Mouse (Mus musculus) heart, embryonic 14.5 days (tissue): ENCODE data around the gene Spata17. TPM values are rescaled to one million over a fixed set of nuclear protein-coding genes. Genes with fewer than 3 reads are reported as not detected.

Source experiments
- ATAC-seq: fragments of 200-750 bp; cut with Nextera tagmentation; 2 replicates; pipeline ENCODE4 v1.8.0; 2017; ENCODE audit warnings: low read depth, moderate TSS enrichment; ENCODE audit not compliant: insufficient number of reproducible peaks, insufficient read depth, low FRiP score
- H3K27ac ChIP-seq, 2 experiments: fragments of 200-500 bp in 1 of 2; fragments of 300-500 bp in 1 of 2; sonication (generic) in 1 of 2; replicated peaks in 1 of 2; 2 replicates each; pipeline ENCODE4 v1.5.1; 2012 to 2014; ENCODE audit warnings: low read depth in 2 of 2, low read length in 2 of 2, control low read depth in 1 of 2, mild to moderate bottlenecking in 1 of 2, mixed read lengths in 1 of 2; ENCODE audit not compliant: control insufficient read depth in 1 of 2, insufficient read depth in 1 of 2
- H3K27me3 ChIP-seq: fragments of 300-500 bp; sonication (generic); 2 replicates; pipeline ENCODE4 v1.6.1; 2014; ENCODE audit warnings: mild to moderate bottlenecking, low read length, control low read depth; ENCODE audit not compliant: control insufficient read depth, insufficient read depth
- H3K36me3 ChIP-seq: fragments of 300-500 bp; sonication (generic); 2 replicates; pipeline ENCODE4 v1.6.1; 2014; ENCODE audit warnings: mild to moderate bottlenecking, control low read depth, low read length, mixed read lengths; ENCODE audit not compliant: control insufficient read depth, insufficient read depth
- H3K4me1 ChIP-seq, 2 experiments: fragments of 200-500 bp in 1 of 2; fragments of 300-500 bp in 1 of 2; sonication (generic) in 1 of 2; 2 replicates each; pipeline ENCODE4 v1.6.1; 2012 to 2014; ENCODE audit warnings: low read length in 2 of 2, control low read depth in 1 of 2, mixed read lengths in 1 of 2; ENCODE audit not compliant: control insufficient read depth in 2 of 2, insufficient read depth in 2 of 2
- H3K4me2 ChIP-seq: fragments of 300-500 bp; sonication (generic); 2 replicates; pipeline ENCODE4 v1.6.1; 2014; ENCODE audit warnings: mild to moderate bottlenecking, low read length
- H3K4me3 ChIP-seq, 2 experiments: fragments of 200-500 bp in 1 of 2; fragments of 300-500 bp in 1 of 2; sonication (generic) in 1 of 2; 2 replicates each; pipeline ENCODE4 v1.5.1; 2012 to 2014; ENCODE audit warnings: low read length in 2 of 2, mild to moderate bottlenecking in 2 of 2, control low read depth in 1 of 2, low read depth in 1 of 2, moderate library complexity in 1 of 2; ENCODE audit not compliant: control insufficient read depth in 1 of 2, insufficient read depth in 1 of 2
- H3K9ac ChIP-seq: fragments of 300-500 bp; sonication (generic); 2 replicates; pipeline ENCODE4 v1.6.1; 2014; ENCODE audit warnings: mild to moderate bottlenecking, low read length
- H3K9me3 ChIP-seq: fragments of 300-500 bp; sonication (generic); 2 replicates; pipeline ENCODE4 v1.6.1; 2016; ENCODE audit warnings: low read length, control low read depth; ENCODE audit not compliant: control insufficient read depth
- WGBS: fragments of 180-500 bp; shearing (Covaris S2); extraction: QIAGEN DNeasy Blood & Tissue Kit; methylation state at CpG from one replicate; pipeline ENCODE4 v1.1.7; 2014; 5-methylcytosine and 5-hydroxymethylcytosine counted together
- polyA plus RNA-seq: library from polyadenylated mRNA; unstranded; fragments of >200 nt; fragmentation: Nextera tagmentation; extraction: Ambion mirVana; gene quantifications from 2 replicates; pipeline ENCODE4 v1.2.1, GENCODE M21; 2014

Spata17 gene
- polyA plus RNA-seq, 1 experiment from 2014 or later: 0.27 TPM

DNA sequence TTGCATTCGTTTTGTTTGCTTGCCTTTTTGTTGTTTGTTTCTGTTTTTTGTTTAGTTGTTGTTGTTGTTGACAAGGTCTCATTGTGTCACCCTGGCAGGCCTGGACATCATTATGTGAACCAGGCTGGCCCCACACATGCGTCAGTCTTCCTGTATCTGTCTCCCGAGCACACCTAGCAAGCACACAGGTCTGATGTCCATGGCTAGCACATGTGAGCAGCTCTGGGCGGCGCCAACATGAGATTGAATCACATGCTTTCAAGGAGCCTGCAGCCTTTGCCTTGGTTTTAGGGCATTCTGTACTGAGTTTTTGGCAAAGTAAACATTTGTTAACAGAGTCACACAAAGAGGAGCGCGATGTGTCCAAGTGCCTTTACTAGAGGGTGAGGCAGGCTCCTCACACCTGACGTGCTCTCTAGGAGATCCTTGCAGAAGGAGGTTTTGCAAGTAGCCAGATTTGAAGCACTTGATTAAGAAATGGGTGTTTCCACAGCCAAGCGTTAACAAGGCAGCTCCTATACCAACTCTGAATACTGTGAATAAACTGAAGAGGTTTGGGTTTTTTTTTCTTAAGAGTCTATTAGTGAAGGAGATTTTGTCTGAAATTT, 166.5 kb downstream of the Spata17 start:
- H3K27me3 ChIP-seq: no peaks in the 10 kb centered on the region
- no peaks in the 10 kb centered on the region for H3K36me3 ChIP-seq
- no peak for ATAC-seq
- H3K4me1 ChIP-seq: peaks cover 4 to 6% of the 10 kb centered on the region in 2 experiments; a peak in 1 of 4 replicates
- no peak overlapping the region for H3K4me3 ChIP-seq
- H3K9me3 ChIP-seq: no peaks in the 10 kb centered on the region
- no peak overlapping the region for H3K9ac ChIP-seq
- 88% methylated on average over 9 of the region's 9 CpGs for WGBS
- no peak overlapping the region for H3K27ac ChIP-seq
- H3K4me2 ChIP-seq: no peak overlapping the region

DNA sequence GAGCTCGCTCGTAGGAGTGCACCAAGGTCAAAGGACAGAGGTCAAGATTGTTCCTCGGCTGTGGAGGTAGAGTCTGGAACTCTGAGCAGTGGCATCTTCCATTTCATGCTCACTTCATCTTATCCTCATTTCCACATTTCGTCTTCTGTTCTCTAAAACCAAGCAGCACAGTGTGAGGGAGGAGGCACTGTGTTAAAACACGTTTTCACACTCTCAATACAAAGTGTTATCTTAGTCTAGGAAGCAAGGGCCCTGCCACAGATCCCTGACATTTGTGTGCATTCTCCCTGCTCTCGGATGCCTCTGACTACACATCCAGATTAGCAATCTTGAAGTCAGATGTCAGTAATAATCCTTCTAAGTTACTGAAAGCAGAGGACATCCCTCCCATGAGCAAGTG, 170.5 kb downstream of the Spata17 start:
- Histone ChIP-seq H3K36me3 (no peaks in the 10 kb centered on the region), H3K4me3 (no peak overlapping the region), H3K9ac (no peak overlapping the region), H3K27me3 (no peaks in the 10 kb centered on the region), H3K4me1 (peaks cover 3 to 4% of the 10 kb centered on the region in 2 experiments; a peak in 1 of 4 replicates), H3K27ac (no peak overlapping the region), H3K4me2 (no peak overlapping the region), H3K9me3 (0 out of 2 replicates have a peak, but pooled peaks cover 4% of the 10 kb centered on the region)
- WGBS: 44% methylated on average over 6 of the region's 6 CpGs
- ATAC-seq: no peak

DNA sequence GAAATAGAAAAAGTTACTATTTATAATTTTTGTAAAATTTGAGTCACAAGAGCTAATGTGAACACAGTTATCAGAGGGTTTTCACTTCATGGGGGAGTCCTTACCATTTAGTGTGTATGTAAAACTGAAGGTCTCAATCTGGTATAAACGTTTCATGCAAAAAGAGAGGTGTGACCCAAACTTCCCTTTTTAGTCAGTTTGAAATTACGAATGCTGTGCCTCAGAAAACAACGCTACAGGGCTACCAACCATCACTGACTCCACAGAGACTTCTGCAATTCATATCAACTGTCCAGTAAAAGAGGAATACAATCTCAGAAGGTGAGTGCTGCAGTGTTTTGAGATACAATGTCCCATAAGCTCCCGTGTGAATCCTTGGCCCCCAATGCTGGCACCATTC, 175.5 kb downstream of the Spata17 start:
- no peak for ATAC-seq
- H3K36me3 ChIP-seq: no peaks in the 10 kb centered on the region
- 78% methylated on average over 4 of the region's 4 CpGs for WGBS
- no peak overlapping the region for H3K27ac ChIP-seq
- no peak overlapping the region for H3K9ac ChIP-seq
- H3K27me3 ChIP-seq: no peaks in the 10 kb centered on the region
- H3K9me3 ChIP-seq: 0 out of 2 replicates have a peak, but pooled peaks cover 4% of the 10 kb centered on the region
- H3K4me3 ChIP-seq: no peak overlapping the region
- H3K4me1 ChIP-seq: no peaks in the 10 kb centered on the region
- H3K4me2 ChIP-seq: no peak overlapping the region

DNA sequence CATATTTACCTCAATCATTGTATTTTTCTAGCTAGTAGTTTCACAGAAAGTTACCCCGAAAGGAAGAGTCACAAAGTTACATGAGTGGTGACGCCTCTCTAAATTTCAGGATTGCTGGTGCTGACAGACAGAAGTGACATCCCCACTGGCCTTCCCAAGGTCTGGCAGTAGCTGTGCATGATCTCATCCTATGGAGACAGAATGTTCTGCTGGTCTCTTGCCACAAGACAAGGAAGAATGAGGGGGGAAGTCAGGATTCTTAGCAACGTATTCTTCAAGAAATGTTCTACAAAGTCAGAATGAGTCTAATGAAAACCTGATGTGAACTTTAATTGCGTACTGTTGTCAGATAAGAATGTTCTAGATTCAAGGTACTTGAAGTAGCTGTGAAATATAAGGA, 179.5 kb downstream of the Spata17 start:
- no peak overlapping the region for H3K27ac ChIP-seq
- H3K4me2 ChIP-seq: no peak overlapping the region
- H3K9me3 ChIP-seq: no peaks in the 10 kb centered on the region
- no peak overlapping the region for H3K4me3 ChIP-seq
- H3K4me1 ChIP-seq: no peaks in the 10 kb centered on the region; a peak in 1 of 4 replicates
- no peaks in the 10 kb centered on the region for H3K27me3 ChIP-seq
- H3K36me3 ChIP-seq: no peaks in the 10 kb centered on the region
- H3K9ac ChIP-seq: no peak overlapping the region
- 67% methylated on average over 4 of the region's 4 CpGs for WGBS
- ATAC-seq: no peak

DNA sequence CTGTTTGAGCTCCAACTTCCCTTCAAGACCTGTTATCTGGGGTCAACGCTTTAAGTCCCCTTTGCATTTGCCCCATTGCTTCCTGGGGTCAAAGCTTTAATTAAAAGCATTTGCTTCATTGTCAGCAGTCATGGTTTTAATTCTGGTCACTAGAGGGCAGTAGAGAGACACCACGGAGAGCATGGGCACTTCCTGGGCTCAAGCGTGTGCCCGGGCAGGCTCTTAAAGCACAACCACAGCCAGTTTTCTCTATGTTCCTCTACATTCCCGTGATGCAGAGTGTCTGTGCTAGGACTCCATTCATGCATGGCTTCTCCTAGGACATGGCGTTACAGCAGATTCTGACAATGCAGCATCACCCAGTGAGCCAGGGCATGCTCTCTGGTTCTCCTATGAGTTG, 183.5 kb downstream of the Spata17 start:
- Histone ChIP-seq H3K4me3 (no peak overlapping the region), H3K4me2 (no peak overlapping the region), H3K27ac (no peak overlapping the region), H3K4me1 (no peaks in the 10 kb centered on the region; a peak in 1 of 4 replicates), H3K9me3 (no peaks in the 10 kb centered on the region), H3K36me3 (no peaks in the 10 kb centered on the region), H3K9ac (no peak overlapping the region), H3K27me3 (no peaks in the 10 kb centered on the region)
- 26% methylated on average over 6 of the region's 6 CpGs for WGBS
- no peak for ATAC-seq

DNA sequence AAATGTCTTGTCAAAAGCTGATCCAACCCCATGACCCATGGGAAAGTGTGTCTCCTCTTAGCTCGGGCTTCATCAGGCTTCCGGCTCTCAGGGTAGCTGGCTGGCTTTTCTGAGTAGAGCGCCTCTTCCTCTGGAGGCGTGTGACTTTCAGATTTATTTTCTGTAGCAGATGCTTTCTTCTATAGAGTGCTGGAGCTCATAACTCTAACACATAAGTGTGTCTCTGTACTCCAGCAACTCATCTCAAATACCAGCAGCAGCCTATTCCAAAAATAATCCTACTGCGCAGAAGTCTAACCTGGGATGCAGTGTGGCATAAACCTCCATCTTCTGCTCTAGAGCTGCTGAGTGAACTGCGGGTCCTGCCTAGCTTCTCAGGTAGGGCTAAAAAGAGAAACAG, 186.4 kb downstream of the Spata17 start:
- Histone ChIP-seq H3K9ac (no peak overlapping the region), H3K4me2 (no peak overlapping the region), H3K9me3 (no peaks in the 10 kb centered on the region), H3K4me1 (no peaks in the 10 kb centered on the region; a peak in 1 of 4 replicates), H3K36me3 (no peaks in the 10 kb centered on the region), H3K27me3 (no peaks in the 10 kb centered on the region), H3K4me3 (no peak overlapping the region), H3K27ac (no peak overlapping the region)
- no peak for ATAC-seq
- 83% methylated on average over 6 of the region's 6 CpGs for WGBS

DNA sequence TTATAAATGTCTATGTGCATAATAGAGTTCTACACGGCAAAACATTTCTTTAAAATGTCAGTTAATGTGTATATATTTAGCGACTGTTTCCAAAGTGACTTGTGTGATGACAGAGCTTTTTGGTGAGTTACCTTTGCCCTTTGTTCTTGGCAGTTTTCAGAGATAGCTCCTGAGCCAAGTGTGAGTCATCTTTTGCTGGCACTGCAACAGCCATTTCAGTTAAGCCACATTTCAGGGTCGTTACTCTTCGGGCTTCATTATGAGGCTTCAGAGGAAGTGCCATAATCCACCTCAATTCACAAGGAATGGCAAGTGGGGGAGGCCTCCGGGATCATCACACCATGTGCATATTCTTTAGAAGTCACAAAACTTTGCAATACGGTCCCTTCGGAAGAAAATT, 195.3 kb downstream of the Spata17 start:
- Histone ChIP-seq H3K9ac (no peak overlapping the region), H3K4me2 (no peak overlapping the region), H3K4me1 (no peaks in the 10 kb centered on the region), H3K27me3 (no peaks in the 10 kb centered on the region), H3K27ac (no peak overlapping the region), H3K4me3 (no peak overlapping the region), H3K9me3 (no peaks in the 10 kb centered on the region), H3K36me3 (no peaks in the 10 kb centered on the region)
- WGBS: 68% methylated on average over 7 of the region's 7 CpGs
- ATAC-seq: no peak

DNA sequence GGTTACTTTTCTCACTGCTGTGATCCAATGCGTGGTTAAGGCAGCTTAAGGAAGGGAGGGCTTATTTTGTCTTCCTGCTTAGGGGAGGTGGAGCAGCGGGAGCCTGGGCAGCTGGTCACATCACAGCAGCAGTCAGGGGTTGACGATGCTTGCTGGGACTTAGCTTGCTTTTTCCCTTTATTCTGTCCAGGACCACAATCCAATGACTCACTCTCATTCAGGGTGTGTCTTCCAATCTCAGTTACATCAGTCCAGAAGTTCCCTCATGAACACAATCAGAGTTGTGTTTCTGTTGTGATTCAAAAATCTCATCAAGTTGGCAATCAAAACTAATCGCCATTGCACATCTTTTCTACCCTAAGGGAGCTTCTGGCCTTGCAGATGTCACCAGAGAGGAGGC, 199.1 kb downstream of the Spata17 start:
- no peak overlapping the region for H3K4me2 ChIP-seq
- 43% methylated on average over 4 of the region's 4 CpGs for WGBS
- no peaks in the 10 kb centered on the region for H3K4me1 ChIP-seq
- no peaks in the 10 kb centered on the region for H3K27me3 ChIP-seq
- H3K4me3 ChIP-seq: no peak overlapping the region
- no peaks in the 10 kb centered on the region for H3K9me3 ChIP-seq
- ATAC-seq: no peak
- H3K9ac ChIP-seq: no peak overlapping the region
- no peak overlapping the region for H3K27ac ChIP-seq
- no peaks in the 10 kb centered on the region for H3K36me3 ChIP-seq
